Mouse (Mus musculus) heart, embryonic 15.5 days (tissue): ENCODE data around the gene Mycl. TPM values are rescaled to one million over a fixed set of nuclear protein-coding genes. Genes with fewer than 3 reads are reported as not detected.

Experiments used
- polyA plus RNA-seq: library from polyadenylated mRNA; unstranded; fragments of >200 nt; fragmentation: Nextera tagmentation; extraction: Ambion mirVana; gene quantifications from 2 replicates; pipeline ENCODE4 v1.2.1, GENCODE M21; 2015

The Mycl gene
- polyA plus RNA-seq, 1 experiment from 2014 or later: 0.77 TPM

Other genes starting within 250 kb of the Mycl start
- gene Ppt1, start 159.4 kb upstream of the Mycl start, polyA plus RNA-seq: 57.9 and 80.6 TPM in 2 replicates
- gene Cap1, start 109.6 kb upstream of the Mycl start, polyA plus RNA-seq: 41.4 and 51.0 TPM in 2 replicates
- gene Mfsd2a, start 34.5 kb upstream of the Mycl start, polyA plus RNA-seq: 0.37 and 0.94 TPM in 2 replicates
- 9.9 and 10.9 TPM in 2 replicates for gene Trit1, start 20.9 kb downstream of the Mycl start, polyA plus RNA-seq
- gene Bmp8b, start 109.5 kb downstream of the Mycl start, polyA plus RNA-seq: 0.15 and 0.36 TPM in 2 replicates
- gene Oxct2b, start 120.6 kb downstream of the Mycl start, polyA plus RNA-seq: not detected in 2 replicates
- 51.3 and 58.0 TPM in 2 replicates for gene Ppie, start 144.3 kb downstream of the Mycl start, polyA plus RNA-seq
- 0.72 and 0.80 TPM in 2 replicates for gene Hpcal4, start 187.6 kb downstream of the Mycl start, polyA plus RNA-seq
- gene Nt5c1a, start 205.9 kb downstream of the Mycl start, polyA plus RNA-seq: 1.3 and 1.5 TPM in 2 replicates
- 13.0 and 21.2 TPM in 2 replicates for gene Heyl, start 237.9 kb downstream of the Mycl start, polyA plus RNA-seq